Mouse (Mus musculus): ENCODE measurements at regions not wholly inside any gene's neighbourhood (a gene's known extent, or its start where the extent isn't known, plus 50 kb on each side); places are given as distances from the start of the nearest gene placed in this dataset.
"Not testable (repeated sequence)": the region's sequence is repeated elsewhere in the genome, so short reads cannot be mapped to it uniquely, and the experiment has no call there.

GRCm38 (mm10) chr10:3139306-3139705 lies 128.3 kb downstream of the H60c start:
- Histone ChIP-seq H3K27me3 (ENCODE audit: insufficient read depth, low read length) (no peaks in the 10 kb centered on the region), H3K4me3 (replicated peaks; ENCODE audit: low read length) (no peak overlapping the region), H3K36me3 (ENCODE audit: insufficient read depth, low read length) (no peaks in the 10 kb centered on the region), H3K9me3 (ENCODE audit: low read length) (no peaks in the 10 kb centered on the region), H3K4me1 (replicated peaks; ENCODE audit: low read depth, low read length) (no peaks in the 10 kb centered on the region)
- TF ChIP-seq CTCF (conservative IDR thresholded peaks at IDR 0.05; ENCODE audit: low read length) (no peak), POU5F1 (IDR thresholded peaks at IDR 0.05; ENCODE audit: borderline replicate concordance, low read length) (no peak)

GRCm38 (mm10) chr10:3127491-3127890 lies 140.1 kb downstream of the H60c start:
- Histone ChIP-seq H3K36me3 (ENCODE audit: insufficient read depth, low read length) (no peaks in the 10 kb centered on the region), H3K4me3 (replicated peaks; ENCODE audit: low read length) (no peak overlapping the region), H3K27me3 (ENCODE audit: insufficient read depth, low read length) (no peaks in the 10 kb centered on the region), H3K9me3 (ENCODE audit: low read length) (peaks cover 11% of the 10 kb centered on the region; the same call in 1 of the 2 replicates), H3K4me1 (replicated peaks; ENCODE audit: low read depth, low read length) (no peaks in the 10 kb centered on the region)
- no peak for TF ChIP-seq CTCF (conservative IDR thresholded peaks at IDR 0.05; ENCODE audit: low read length)
- no peak for TF ChIP-seq POU5F1 (IDR thresholded peaks at IDR 0.05; ENCODE audit: borderline replicate concordance, low read length)
- no peak for TF ChIP-seq NANOG (IDR thresholded peaks at IDR 0.05; ENCODE audit: borderline replicate concordance, low read length)

GRCm38 (mm10) chr10:3117451-3118070 lies 150.0 kb downstream of the H60c start:
- H3K4me1 ChIP-seq (replicated peaks; ENCODE audit: low read depth, low read length) = no peaks in the 10 kb centered on the region
- H3K36me3 ChIP-seq (ENCODE audit: insufficient read depth, low read length) = no peaks in the 10 kb centered on the region
- no peak overlapping the region for H3K4me3 ChIP-seq (replicated peaks; ENCODE audit: low read length)
- H3K27me3 ChIP-seq (ENCODE audit: insufficient read depth, low read length) = no peaks in the 10 kb centered on the region; the same call in 1 of the 2 replicates
- TF ChIP-seq CTCF (conservative IDR thresholded peaks at IDR 0.05; ENCODE audit: low read length) = no peak
- TF ChIP-seq POU5F1 (IDR thresholded peaks at IDR 0.05; ENCODE audit: borderline replicate concordance, low read length) = no peak
- no peak for TF ChIP-seq NANOG (IDR thresholded peaks at IDR 0.05; ENCODE audit: borderline replicate concordance, low read length)
- no peaks in the 10 kb centered on the region for H3K9me3 ChIP-seq (ENCODE audit: low read length)

GRCm38 (mm10) chr10:3114421-3114820 lies 153.2 kb downstream of the H60c start:
- not testable (repeated sequence) for H3K27me3 ChIP-seq (ENCODE audit: insufficient read depth, low read length); H3K4me3 ChIP-seq (replicated peaks; ENCODE audit: low read length); H3K9me3 ChIP-seq (ENCODE audit: low read length); H3K36me3 ChIP-seq (ENCODE audit: insufficient read depth, low read length); H3K4me1 ChIP-seq (replicated peaks; ENCODE audit: low read depth, low read length)

- TF ChIP-seq CTCF (conservative IDR thresholded peaks at IDR 0.05; ENCODE audit: low read length) = 0 out of 2 replicates have a peak, but pooled peaks have one; percentile 10
- not testable (repeated sequence) for H3K9me3 ChIP-seq (ENCODE audit: low read length); H3K36me3 ChIP-seq (ENCODE audit: insufficient read depth, low read length); H3K27me3 ChIP-seq (ENCODE audit: insufficient read depth, low read length); H3K4me1 ChIP-seq (replicated peaks; ENCODE audit: low read depth, low read length); H3K4me3 ChIP-seq (replicated peaks; ENCODE audit: low read length)
Observed at GRCm38 (mm10) chr10:3107955-3108354, 159.6 kb downstream of the H60c start.

All from E14TG2a.4 (cell line).